Mouse (Mus musculus) neural tube, embryonic 11.5 days (tissue): ENCODE measurements around the gene Per3. TPM values are rescaled to one million over a fixed set of nuclear protein-coding genes. Genes with fewer than 3 reads are reported as not detected.

ENCODE experiments used
- ATAC-seq: fragments of 200-750 bp; cut with Nextera tagmentation; 2 replicates; pipeline ENCODE4 v1.8.0; 2017; ENCODE audit warnings: moderate number of reproducible peaks, mild to moderate bottlenecking, moderate TSS enrichment, moderate library complexity; ENCODE audit not compliant: insufficient read depth, low FRiP score, low TSS enrichment
- DNase-seq: peaks from one replicate; pipeline ENCODE4 v3.0.0-alpha.2; 2015; ENCODE audit warnings: low spot score
- H3K27ac ChIP-seq: fragments of 300-500 bp; sonication (generic); 2 replicates; pipeline ENCODE4 v1.5.1; 2014; ENCODE audit warnings: low read depth, mild to moderate bottlenecking, low read length
- H3K27me3 ChIP-seq: fragments of 300-500 bp; sonication (generic); 2 replicates; pipeline ENCODE4 v1.6.1; 2014; ENCODE audit warnings: mild to moderate bottlenecking, low read length, mixed read lengths; ENCODE audit not compliant: control insufficient read depth, insufficient read depth
- H3K36me3 ChIP-seq: fragments of 300-500 bp; sonication (generic); 2 replicates; pipeline ENCODE4 v1.6.1; 2014; ENCODE audit warnings: mild to moderate bottlenecking, low read length, moderate library complexity, mixed read lengths; ENCODE audit not compliant: control insufficient read depth, insufficient read depth
- H3K4me1 ChIP-seq: fragments of 300-500 bp; sonication (generic); 2 replicates; pipeline ENCODE4 v1.6.1; 2014; ENCODE audit warnings: low read length, mixed read lengths; ENCODE audit not compliant: control insufficient read depth, insufficient read depth
- H3K4me2 ChIP-seq: fragments of 300-500 bp; sonication (generic); 2 replicates; pipeline ENCODE4 v1.6.1; 2014; ENCODE audit warnings: low read depth, mild to moderate bottlenecking, moderate library complexity
- H3K4me3 ChIP-seq: fragments of 300-500 bp; sonication (generic); 2 replicates; pipeline ENCODE4 v1.5.1; 2014; ENCODE audit warnings: low read depth, low read length
- H3K9ac ChIP-seq: fragments of 300-500 bp; sonication (generic); 2 replicates; pipeline ENCODE4 v1.6.1; 2014; ENCODE audit warnings: mild to moderate bottlenecking, low read length
- H3K9me3 ChIP-seq: fragments of 300-500 bp; sonication (generic); 2 replicates; pipeline ENCODE4 v1.6.1; 2016; ENCODE audit warnings: low read length; ENCODE audit not compliant: control insufficient read depth
- WGBS: fragments of 180-500 bp; shearing (Covaris S2); extraction: QIAGEN DNeasy Blood & Tissue Kit; methylation state at CpG from one replicate; pipeline ENCODE4 v1.1.7; 2014; 5-methylcytosine and 5-hydroxymethylcytosine counted together
- polyA plus RNA-seq: library from polyadenylated mRNA; unstranded; fragments of >200 nt; fragmentation: Nextera tagmentation; extraction: Ambion mirVana; gene quantifications from 2 replicates; pipeline ENCODE4 v1.2.1, GENCODE M21; 2014

The Per3 gene
- polyA plus RNA-seq, 1 experiment from 2014 or later, result 4.9 TPM

DNA sequence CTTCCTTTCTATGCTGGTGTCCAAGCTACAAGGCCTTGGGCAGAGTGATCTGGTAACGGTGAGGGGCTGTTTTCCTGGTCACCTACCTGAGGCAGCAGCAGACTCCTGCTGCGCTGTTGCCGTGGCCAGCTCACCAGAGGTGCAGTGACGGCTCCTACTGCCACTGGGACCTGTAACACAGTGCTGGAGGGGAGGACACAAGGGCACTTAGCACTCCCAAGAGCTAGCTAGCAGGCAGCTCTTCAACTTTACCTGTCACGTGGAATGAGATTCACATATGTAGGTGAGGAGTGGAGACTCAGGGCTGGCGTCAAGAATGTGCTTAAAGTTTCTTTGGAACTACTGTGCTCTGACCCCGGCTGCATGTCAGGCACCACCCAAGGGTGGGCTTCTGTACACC lies 34.1 kb downstream of the Per3 start:
- 92% methylated on average over 7 of the region's 7 CpGs for WGBS
- no peak overlapping the region for H3K27ac ChIP-seq

DNA sequence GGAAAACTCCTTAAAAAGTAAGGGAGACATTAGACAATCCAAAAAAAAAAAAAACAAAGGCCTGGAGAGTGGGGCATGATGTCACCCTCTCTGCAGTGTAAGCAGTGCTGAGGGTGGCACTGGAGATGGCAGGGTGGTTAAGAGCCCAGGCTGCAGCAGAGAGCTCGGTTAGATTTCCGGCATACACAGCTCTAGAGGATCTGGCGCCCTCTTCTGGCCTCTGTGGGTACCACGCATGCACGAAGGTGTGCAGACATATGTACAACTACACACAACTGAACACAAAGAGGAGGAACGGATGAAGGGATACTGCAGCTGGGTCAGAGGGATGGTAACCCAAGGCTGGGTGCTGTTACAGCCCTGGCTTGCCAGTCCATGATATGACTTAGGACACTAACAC lies 37.5 kb downstream of the Per3 start:
- no peak overlapping the region for H3K9ac ChIP-seq
- H3K4me3 ChIP-seq, result no peak overlapping the region
- H3K9me3 ChIP-seq, result no peaks in the 10 kb centered on the region
- DNase-seq, result peak; percentile 39
- H3K27me3 ChIP-seq, result no peaks in the 10 kb centered on the region
- ATAC-seq, result no peak
- no peak overlapping the region for H3K27ac ChIP-seq
- H3K36me3 ChIP-seq, result no peaks in the 10 kb centered on the region
- 50% methylated on average over 6 of the region's 6 CpGs for WGBS
- no peak overlapping the region for H3K4me2 ChIP-seq
- H3K4me1 ChIP-seq, result no peaks in the 10 kb centered on the region

More for the DNA sequence above, 34.1 kb downstream of the Per3 start:
- Histone ChIP-seq H3K4me3 (no peak overlapping the region), H3K4me2 (no peak overlapping the region), H3K9me3 (no peaks in the 10 kb centered on the region), H3K36me3 (no peaks in the 10 kb centered on the region), H3K4me1 (no peaks in the 10 kb centered on the region), H3K27me3 (no peaks in the 10 kb centered on the region), H3K9ac (no peak overlapping the region)
- no peak for ATAC-seq
- no peak for DNase-seq

DNA sequence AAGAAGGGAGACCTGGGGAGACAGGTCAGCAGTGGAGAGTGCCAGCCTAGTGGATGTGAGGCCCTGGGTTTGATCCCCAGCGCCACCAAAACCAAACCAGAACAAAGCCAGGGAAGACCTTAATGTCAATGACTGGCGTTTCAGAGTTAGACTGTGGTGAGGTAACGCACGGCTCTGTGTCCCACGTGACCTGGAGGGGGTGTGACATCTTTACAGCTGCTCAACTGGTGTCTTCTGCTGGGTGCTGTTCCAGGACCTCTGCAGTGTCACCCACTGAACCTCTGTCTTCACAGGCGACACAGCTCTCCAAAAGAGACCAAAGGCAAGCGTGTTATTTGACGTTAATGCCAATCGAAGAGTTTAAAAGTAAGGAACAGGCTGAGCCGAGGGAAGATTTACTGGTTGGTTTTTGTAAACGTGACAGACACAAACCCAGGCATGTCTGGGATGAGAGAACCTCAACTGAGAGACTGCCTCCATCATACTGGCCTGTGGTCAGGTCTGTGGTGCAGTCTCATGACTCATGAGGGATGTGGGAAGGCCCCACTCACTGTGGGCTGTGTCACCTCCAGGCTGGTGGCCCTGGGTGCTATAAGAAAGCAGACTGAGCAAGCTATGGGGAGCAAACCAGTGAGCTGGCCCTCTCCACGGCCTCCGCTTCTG lies 38.7 kb downstream of the Per3 start:
- H3K9me3 ChIP-seq, result no peaks in the 10 kb centered on the region
- H3K27ac ChIP-seq, result no peak overlapping the region
- H3K4me3 ChIP-seq, result no peak overlapping the region
- DNase-seq, result no peak
- no peaks in the 10 kb centered on the region for H3K4me1 ChIP-seq
- no peaks in the 10 kb centered on the region for H3K36me3 ChIP-seq
- no peak overlapping the region for H3K4me2 ChIP-seq
- H3K27me3 ChIP-seq, result no peaks in the 10 kb centered on the region
- H3K9ac ChIP-seq, result no peak overlapping the region
- WGBS, result 87% methylated on average over 13 of the region's 13 CpGs
- ATAC-seq, result no peak

DNA sequence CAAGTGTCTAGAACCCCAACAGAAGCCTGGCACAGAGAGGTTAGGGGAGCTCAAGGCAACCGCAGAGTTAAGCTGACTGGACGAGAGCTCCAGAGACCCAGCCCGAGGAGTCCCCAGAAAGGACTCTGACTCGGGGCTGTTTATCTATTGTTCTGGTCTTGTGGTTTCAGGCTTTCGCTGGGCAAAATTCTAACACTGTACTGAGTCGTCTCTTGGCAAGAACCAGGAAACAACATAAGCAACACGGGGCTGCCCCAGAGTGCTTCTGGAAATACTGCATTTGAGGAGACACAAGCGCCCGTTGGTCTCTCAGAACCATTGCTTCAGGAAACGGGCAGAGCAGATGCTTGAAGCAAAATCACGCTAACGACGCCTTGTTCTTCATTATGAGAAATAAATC lies 43.1 kb downstream of the Per3 start:
- peak; percentile 6 for DNase-seq
- 77% methylated on average over 13 of the region's 13 CpGs for WGBS
- no peaks in the 10 kb centered on the region for H3K27me3 ChIP-seq
- no peak for ATAC-seq
- no peak overlapping the region for H3K9ac ChIP-seq
- no peaks in the 10 kb centered on the region for H3K36me3 ChIP-seq
- no peaks in the 10 kb centered on the region for H3K4me1 ChIP-seq
- no peak overlapping the region for H3K4me2 ChIP-seq
- no peak overlapping the region for H3K27ac ChIP-seq
- H3K9me3 ChIP-seq, result no peaks in the 10 kb centered on the region
- no peak overlapping the region for H3K4me3 ChIP-seq

DNA sequence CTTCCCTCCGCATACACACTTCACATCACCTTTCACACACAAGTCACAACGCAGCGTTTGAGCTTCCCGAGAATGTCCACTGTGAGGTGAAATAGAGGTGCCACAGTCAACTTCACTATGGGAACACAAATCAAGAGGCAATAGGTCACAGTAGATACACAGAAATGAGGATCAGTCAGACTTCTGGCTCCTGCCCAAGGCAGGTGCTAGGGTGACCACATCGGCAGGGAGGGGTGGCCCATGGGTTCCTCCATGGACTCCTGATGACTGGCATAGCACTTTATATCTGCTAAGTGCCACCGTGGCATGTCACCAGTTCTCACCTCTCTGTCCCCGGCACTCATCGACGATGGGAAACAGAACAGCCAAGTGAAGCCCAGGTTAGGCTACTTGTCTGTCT lies 45.8 kb downstream of the Per3 start:
- DNase-seq (no peak), ATAC-seq (no peak)
- H3K4me3 ChIP-seq, result no peak overlapping the region
- H3K9me3 ChIP-seq, result no peaks in the 10 kb centered on the region
- no peak overlapping the region for H3K4me2 ChIP-seq
- WGBS, result 96% methylated on average over 9 of the region's 9 CpGs
- no peaks in the 10 kb centered on the region for H3K4me1 ChIP-seq
- H3K27me3 ChIP-seq, result no peaks in the 10 kb centered on the region
- no peaks in the 10 kb centered on the region for H3K36me3 ChIP-seq
- H3K9ac ChIP-seq, result no peak overlapping the region
- no peak overlapping the region for H3K27ac ChIP-seq

DNA sequence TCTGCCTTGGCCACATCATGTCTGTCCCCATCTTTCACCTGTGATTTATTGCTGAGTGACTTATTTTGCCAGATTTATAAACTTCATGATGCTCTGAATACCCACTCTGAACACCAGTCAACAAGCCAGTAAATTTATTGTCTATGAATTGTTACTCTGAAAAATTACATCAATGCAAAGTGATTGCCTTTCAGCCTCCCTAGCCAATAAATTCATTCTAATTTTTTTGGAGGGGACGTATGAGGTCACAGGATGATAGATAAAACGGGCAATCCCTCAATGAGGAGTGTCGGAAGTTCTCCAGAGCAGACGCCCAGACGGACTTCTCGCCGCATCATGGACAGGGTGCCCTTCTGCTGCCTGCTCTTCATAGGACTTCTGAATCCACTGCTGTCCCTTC lies 47.7 kb downstream of the Per3 start, which contains the start of gene Uts2:
Uts2 (plus strand) TSS at position 301 of the 400 bp plus-strand sequence.
- Histone ChIP-seq H3K27ac (no peak within 1 kb of the TSS), H3K36me3 (no peaks in the 10 kb centered on the region), H3K4me2 (no peak within 1 kb of the TSS), H3K4me3 (no peak within 1 kb of the TSS), H3K9ac (no peak within 1 kb of the TSS), H3K4me1 (no peaks in the 10 kb centered on the region), H3K9me3 (no peaks in the 10 kb centered on the region), H3K27me3 (no peaks in the 10 kb centered on the region)
- 90% methylated on average over 7 of the region's 7 CpGs for WGBS
- no peak for DNase-seq
- no peak for ATAC-seq

DNA sequence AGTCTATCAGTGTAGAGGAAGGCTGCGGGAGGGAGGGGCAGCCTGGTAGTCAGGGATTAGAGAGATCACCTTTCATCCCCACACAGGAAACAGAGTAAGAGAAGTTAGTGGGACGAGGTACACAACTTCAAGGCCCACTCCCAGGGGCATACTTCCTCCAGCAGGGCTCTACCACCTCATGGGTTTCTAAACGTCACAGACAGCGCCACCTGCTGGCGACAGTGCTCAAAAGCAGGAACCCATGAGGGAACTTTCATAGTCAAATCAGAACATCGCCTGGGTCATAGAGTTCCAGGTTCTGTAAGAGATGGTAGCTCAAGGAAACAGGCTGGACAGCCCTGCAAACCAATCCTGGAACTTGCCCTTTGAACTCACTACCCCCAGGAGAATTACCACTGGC lies 54.3 kb downstream of the Per3 start:
- H3K4me3 ChIP-seq, result no peak overlapping the region
- no peak overlapping the region for H3K4me2 ChIP-seq
- no peak overlapping the region for H3K27ac ChIP-seq
- no peaks in the 10 kb centered on the region for H3K36me3 ChIP-seq
- DNase-seq (peak; percentile 26), ATAC-seq (no peak)
- no peak overlapping the region for H3K9ac ChIP-seq
- no peaks in the 10 kb centered on the region for H3K4me1 ChIP-seq
- 47% methylated on average over 6 of the region's 6 CpGs for WGBS
- no peaks in the 10 kb centered on the region for H3K9me3 ChIP-seq
- H3K27me3 ChIP-seq, result no peaks in the 10 kb centered on the region

DNA sequence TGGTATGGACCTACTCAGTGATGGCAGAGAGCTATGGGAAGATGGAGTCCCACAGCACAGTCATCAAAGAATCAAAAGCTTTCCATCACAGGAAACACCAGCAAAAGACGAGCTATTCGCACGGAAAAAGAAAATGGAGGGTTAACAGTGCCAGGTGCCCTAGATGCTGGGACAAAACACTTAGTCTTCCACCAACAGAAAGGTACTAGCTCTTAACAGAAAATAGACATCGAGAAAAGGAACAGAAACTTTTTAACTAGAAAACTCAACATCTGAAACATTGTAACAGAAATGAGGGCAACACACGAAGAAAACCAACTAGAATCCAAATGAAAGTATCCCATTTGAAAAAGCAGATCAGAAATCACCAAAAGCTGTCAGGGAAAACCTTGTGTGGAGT lies 64.3 kb downstream of the Per3 start:
- H3K9me3 ChIP-seq, result no peaks in the 10 kb centered on the region
- H3K4me2 ChIP-seq, result no peak overlapping the region
- no peak overlapping the region for H3K9ac ChIP-seq
- ATAC-seq (no peak), DNase-seq (no peak)
- no peaks in the 10 kb centered on the region for H3K4me1 ChIP-seq
- H3K27me3 ChIP-seq, result no peaks in the 10 kb centered on the region
- no peak overlapping the region for H3K4me3 ChIP-seq
- WGBS, result 91% methylated on average over 5 of the region's 5 CpGs
- no peaks in the 10 kb centered on the region for H3K36me3 ChIP-seq
- no peak overlapping the region for H3K27ac ChIP-seq

DNA sequence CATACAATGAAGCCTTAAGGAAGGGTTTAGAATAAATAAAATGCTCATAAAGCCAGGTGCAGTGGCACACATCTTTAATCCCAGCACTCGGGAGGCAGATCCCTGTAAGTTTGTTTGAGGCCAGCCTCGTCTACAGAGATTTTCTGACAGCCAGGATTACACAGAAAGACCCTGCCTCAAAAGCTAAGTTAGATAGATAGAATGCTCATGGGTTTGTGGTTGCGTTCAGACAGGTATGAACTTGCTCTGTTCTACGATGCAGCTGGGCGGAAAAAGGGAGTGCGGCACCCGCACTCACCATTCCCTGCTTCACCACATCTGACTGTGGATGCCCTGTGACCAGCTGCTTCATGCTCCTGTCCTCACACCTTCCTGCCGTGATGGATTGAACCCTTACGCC lies 65.0 kb downstream of the Per3 start:
- 78% methylated on average over 9 of the region's 9 CpGs for WGBS
- no peak for DNase-seq
- H3K4me1 ChIP-seq, result no peaks in the 10 kb centered on the region

More for the DNA sequence above, 65.0 kb downstream of the Per3 start:
- no peak for ATAC-seq
- Histone ChIP-seq H3K4me3 (no peak overlapping the region), H3K36me3 (no peaks in the 10 kb centered on the region), H3K4me2 (no peak overlapping the region), H3K9me3 (no peaks in the 10 kb centered on the region), H3K9ac (no peak overlapping the region), H3K27me3 (no peaks in the 10 kb centered on the region), H3K27ac (no peak overlapping the region)
